Mouse (Mus musculus): ENCODE data around the gene Fbxw4.
A peak's percentile ranks its signal among the peaks of the same experiment; 100 is the strongest.

Gene Fbxw4

DNA sequence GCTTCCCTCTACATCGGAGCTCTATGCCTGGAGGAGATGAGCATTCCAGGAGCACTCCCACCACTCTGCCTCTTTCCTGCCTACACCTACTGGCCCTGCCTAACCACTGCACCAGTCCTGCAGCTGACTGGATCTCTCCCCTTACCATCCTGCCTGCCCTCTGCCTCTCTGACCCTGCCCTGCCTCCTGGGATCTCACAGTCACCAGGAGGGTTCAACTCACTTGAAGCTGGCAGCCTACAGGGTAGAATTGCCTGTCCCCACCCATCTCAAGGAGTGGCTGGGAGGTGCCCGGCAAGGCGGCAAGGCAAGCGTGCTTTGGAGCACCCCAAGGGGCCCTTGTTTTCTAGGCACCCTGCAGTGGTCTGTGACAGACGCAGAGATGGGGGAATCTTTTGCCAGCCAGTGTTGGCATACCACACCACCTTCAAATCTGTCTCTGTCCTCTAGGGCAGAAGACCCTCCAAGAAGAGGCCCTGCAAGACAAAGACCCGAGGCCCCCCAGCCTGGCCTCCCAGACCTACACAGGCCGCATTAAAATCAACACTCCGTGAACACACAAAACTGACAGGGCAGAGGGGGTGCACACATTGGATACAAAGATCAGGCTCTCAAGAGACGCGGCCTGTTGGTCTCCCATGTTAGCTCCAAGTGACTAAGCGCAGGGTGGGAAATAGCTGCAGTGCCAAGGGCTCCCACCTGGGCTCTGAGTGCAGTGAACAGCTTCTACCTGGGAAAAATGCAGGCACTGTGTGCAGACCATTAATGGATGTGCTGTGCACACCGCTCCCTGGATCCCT is 44.5 kb downstream of the Fbxw4 start:
- no peak for DNase-seq (ENCODE audit: low spot score in 2 of 2)

DNA sequence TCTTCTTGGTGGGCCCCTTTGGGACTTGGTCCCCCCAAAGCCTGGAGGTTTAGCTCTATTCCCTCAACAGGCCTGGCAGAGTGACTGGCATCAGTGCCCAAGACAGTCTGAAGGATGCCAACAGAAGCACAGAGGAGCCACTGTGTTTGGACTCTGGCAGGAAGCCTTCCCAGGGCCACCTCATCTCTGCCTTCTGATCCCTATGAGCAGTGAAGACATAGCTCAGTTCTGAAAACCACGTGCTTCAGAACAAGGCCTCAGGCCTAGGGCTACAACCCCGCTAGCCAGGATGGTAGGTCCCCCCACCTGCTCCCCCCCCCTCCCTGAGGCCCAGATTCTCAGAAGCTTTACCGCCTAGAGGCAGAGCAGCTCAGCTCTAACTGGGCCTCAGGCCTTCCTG is 45.2 kb downstream of the Fbxw4 start:
- no peak for DNase-seq (ENCODE audit: low spot score in 2 of 2)

DNA sequence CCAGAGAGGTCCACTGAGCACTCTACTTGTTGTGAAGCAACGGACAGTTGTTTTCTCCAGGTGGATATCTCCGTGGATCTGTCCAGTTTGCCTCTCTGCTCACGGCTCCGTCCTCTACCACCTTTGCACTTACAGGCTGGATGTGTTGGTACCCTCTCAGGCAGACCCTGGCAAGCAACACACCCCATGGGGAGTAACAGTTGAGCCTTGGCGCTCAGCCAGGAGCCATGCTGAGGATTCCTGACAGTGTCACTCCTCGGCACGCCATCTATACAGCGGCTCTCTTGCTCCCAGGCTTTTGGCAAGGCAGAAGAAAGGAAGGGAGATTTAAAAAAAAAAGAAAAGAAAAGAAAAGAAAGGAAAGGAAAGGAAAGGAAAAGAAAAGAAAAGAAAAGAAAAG is 45.7 kb downstream of the Fbxw4 start:
- no peak for DNase-seq (ENCODE audit: low spot score in 2 of 2)

DNA sequence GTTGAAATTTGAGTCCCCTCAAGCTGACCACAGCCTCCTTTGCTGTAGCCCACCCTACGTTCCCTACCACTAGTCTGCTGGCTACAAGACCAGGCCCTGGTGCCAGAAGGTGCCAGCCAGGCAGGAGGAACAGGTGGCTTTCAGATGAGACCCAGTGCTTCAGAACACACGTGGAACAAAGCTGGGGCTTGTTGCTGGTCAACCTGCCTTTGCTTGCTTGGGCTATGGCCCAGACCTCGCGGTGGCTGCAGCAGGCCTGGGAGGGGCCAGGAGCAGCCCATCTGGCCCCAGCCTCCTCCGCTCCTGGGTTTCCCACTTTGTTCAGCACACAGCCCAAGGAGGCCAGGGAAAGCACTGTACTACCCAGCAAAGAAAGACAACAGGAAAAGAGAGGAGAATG is 49.3 kb downstream of the Fbxw4 start:
- DNase-seq (ENCODE audit: low spot score in 2 of 2): no peak

DNA sequence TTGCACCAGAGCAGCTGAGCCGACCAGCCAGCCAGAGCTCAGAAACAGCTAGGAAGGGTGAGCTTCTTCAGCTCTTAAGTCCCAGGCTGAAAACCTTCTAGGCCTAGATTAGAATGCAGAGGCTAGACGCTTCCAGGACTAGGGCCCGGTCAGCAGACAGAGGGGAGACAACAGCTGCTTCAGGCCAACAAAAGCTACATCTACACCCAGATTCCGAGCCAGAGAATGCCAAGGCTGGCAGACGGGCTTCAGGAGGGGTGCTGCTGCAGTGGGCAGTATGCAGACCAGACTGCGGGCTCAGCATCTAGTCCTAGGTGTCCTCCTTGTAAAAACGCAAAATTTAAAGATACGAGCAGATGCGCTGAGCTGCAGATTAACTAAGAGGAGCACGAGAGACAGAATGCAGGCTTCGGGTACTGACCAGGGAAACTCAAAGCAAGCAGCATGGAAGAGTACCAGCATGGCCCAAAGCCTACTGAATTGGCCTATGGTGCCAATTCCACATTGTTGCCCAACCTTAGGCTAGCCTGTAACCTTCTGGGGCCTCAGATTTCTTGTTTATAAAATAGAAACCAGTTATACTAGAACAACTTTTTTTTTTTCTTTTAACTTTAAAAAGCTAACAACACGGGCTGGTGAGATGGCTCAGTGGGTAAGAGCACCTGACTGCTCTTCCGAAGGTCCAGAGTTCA is 51.3 kb downstream of the Fbxw4 start:
- no peak for DNase-seq (ENCODE audit: low spot score in 2 of 2)

DNA sequence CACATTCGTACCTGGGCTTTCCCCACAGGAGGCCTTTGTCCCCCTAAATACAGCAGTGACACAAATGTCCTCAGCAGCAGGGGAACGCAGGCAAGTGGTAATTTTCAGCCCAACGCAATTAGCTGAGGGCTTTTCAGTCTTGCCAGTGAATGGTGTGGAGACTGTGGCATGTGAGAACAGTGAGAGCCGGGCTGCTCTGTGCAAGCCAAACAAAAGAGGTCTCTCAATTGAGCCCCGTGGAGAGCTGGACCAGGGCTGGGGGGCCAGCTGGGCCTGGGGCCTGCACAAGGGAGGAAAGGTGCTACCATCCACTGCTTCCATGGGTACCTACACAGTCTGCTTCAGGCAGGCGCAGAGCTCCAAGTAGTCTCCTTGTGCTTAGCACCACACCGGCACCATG is 52.6 kb downstream of the Fbxw4 start:
- no peak for DNase-seq (ENCODE audit: low spot score in 2 of 2)

DNA sequence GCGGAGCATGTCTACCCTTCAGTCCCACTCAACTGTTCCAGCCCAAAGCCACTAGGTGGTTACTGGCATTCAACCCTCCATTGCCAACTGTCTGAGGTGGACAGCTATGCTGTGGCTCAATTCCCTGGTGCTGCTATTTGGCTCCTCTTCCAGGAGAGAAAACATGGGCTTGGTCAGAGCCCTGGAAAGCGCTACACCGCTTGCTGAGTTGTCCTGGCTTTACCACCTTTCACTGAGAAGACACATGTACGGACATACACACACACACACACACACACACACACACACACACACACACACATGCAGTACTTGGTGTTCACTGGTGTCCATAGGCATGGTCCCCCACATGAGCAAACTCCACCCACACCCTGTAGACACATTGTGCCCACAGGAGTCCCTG is 53.4 kb downstream of the Fbxw4 start:
- DNase-seq (ENCODE audit: low spot score in 2 of 2): no peak

DNA sequence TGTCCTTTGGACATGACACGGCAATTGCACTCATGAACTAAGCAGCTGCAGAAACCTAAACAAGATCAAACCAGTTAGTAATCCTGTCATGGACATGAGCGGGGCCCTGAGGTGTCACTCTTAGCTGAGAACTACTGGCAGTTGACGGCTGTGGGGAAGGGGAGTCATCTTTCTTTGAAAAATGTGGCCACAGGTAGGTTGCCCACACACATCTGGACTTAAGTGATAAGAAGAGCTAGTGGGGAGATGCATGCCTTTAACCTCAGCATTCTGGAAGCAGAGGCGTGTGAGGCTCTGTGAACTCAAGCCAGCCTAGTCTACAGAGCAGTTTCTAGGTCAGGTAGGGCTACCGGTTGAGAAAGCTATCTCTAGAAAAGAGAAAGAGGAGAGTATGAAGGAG is 57.5 kb downstream of the Fbxw4 start:
- DNase-seq (ENCODE audit: low spot score in 2 of 2): no peak

DNA sequence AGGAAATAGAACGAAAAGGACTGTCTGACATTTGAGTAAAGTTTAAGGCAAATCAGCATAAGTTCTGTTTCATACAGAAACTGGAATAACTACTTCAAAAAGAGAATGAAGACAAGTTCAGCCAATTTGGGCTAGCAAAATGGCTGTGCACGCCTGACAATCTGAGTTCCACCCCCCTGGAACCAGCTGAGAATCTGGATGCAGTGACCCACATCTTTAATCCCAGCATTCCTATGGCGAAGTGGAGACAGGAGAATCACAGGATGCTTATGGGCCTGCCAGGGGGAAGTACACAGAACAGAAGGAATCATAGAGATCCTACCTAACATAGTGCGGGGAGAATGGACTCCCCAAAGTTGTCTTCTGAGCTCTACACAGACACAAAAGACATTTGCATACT is 63.0 kb downstream of the Fbxw4 start:
- no peak for DNase-seq (ENCODE audit: low spot score in 2 of 2)

DNA sequence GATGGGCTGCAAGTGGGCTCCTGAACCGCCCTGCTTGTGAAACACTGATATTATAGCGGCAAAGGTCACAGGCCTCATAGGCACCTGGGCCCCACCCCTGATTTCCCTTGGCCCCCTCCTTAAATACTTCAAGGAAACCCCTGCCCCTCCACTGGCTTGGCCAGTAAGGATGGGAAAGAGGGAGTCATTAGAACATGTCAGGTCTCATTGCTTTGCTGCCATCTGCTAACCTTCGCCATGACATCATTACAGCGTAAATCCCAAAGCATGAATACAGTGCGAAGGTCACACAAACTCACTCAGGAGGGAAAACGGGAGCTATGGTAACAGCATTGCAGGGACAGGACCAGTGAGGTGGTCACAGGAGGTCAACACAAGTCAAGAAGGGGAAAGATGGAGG is 63.7 kb downstream of the Fbxw4 start:
- no peak for DNase-seq (ENCODE audit: low spot score in 2 of 2)

DNA sequence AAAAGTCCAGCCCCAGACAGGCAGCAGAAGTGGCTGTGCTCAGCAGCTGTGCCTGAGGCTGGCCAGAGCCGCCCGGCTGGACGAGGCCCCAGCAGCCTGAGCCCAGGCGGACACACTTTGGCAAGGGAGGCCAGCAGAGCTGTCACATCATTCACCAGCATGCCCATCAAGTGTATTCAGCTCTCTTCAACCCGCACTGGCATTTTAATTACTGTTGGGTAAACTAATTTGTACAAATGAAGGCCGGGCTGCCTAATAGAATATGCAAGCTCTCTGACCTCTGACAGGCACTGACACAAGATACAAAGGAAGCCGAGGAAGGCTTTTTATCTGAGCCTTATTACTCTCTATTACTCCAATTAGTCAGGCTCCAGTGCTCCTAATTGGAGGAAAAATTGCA is 64.1 kb downstream of the Fbxw4 start:
- DNase-seq (ENCODE audit: low spot score in 2 of 2): no peak

DNA sequence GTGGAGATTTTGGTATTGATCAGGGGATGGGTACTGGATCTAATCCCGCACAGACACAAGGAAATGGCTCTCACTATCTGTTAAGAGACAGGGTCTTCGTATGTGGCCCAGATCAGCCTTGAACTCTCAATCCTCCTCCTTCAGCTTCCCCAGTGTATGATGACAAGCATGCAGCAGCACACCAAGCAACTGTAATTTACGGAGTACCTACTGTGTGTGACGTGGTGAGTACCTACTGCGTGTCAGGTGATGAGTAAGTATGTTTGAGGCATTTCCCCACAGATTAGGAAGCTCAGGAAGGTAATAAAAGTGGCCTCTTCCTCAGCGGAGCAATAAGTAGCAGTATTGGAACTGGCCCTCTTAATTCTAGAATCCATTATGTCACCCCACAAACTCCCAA is 64.6 kb downstream of the Fbxw4 start:
- DNase-seq (ENCODE audit: low spot score in 2 of 2): no peak

DNA sequence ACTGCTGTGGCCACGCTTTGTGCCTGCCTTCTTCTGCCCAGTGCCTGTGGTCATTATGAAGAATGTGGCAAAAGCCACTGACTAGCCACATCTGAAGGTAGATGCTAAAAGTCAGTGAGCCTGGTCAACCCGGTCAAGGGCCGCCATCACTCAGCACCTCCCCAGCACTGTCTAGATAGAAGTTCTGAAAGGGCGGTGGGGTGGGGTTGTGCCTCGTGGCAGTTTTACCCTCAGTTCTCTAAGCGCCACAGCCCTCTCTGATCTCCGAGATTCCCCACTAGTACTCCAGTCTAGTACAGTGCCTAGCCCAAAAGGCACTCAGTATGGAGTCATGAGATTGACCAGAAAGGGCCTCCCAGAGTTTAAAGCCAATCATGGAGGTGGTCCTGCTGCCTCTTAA is 66.0 kb downstream of the Fbxw4 start:
- no peak for DNase-seq (ENCODE audit: low spot score in 2 of 2)

DNA sequence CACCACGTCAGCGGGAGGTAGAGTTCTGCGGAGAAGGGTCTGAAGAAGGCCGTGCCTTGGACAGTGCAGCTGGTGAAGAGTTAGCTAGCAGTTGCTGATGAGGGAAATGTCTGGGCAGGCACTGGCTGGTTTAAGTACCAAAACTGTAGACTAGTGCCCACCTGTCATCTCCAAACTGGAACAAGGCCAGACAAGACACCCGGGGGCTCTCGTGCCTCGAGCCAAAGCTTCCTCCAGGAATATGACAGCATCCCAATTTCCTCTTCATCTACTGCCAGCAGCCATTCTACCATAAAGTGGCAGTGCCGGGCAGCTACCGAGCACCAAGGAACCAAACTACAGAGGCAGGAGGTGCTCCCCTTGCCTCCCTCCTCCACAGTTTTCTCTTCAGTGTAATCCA is 67.2 kb downstream of the Fbxw4 start:
- no peak for DNase-seq (ENCODE audit: low spot score in 2 of 2)

DNA sequence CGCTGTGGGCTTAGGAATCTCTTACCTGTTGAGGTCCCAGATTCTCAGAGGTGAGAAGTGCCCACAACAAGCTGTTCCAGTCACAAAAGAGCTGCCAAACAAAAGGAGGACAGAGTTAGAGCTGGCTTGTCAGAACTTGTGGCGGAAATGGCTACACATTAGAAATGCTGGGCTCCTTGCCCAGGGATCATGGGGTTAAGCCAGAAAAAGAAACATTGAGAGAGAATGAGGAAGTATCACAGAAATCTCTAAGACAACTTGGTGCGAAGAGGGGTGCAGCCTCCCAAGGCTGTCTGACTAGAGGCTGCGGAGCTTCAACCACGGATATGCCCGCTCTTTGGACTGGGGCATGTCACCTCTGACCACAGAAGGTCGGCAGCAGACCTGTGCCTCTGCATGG is 68.4 kb downstream of the Fbxw4 start:
- DNase-seq (ENCODE audit: low spot score in 2 of 2): no peak

DNA sequence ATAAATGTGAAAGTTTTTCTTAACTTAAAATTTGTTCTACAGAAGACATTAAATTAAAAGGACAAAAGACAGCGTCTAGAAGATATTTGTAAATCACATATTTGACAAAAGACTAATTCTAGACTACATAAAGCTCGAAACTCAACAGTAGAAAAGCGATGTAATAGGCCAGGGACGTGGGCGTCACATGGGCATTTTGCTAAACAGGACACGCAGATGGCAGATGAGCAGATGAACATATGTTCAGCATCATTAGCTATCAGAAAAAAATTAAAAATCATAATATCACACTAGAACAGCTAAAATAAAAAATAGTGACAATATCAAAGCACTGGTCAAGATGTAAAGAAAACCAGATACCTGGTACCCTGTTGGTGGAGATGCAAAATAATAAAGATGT is 70.4 kb downstream of the Fbxw4 start:
- no peak for DNase-seq (ENCODE audit: low spot score in 2 of 2)

DNA sequence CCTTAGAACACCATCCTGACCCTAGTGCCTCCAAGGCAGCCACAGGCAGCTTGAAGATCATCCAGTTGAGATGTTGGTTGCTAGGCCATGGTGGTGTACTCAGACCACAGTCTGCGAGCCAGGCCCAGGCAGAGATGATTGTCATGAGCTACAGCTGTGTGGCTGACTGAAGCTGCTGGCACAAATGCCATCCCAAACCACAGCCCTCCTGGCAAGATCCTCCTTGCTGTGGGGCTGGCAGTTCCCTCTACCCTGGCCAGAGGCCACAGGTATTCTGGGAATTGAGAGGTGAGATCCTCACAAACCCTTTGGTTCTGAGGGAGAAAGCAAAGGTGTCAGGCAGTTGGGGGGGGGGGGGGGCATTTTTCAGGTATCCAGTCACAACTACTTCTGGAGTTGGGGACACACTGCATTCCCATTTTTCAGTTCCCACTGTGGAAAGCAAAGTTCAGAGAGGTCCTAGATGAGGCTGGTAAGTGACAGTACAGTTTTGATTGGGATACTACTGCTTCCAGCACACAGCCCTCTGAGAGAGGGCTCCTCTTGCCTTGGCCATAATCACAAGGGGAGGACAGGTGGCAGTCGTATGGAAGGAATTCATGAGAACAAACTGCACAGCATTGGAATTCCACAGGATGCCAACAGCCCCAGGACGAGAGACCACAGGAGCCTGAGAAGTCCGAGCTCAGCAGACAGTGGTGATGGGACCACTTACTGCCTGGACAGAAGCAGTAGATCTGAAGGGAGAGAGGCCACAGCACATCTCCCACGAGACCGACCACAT is 72.4 kb downstream of the Fbxw4 start:
- DNase-seq (ENCODE audit: low spot score in 2 of 2): no peak

DNA sequence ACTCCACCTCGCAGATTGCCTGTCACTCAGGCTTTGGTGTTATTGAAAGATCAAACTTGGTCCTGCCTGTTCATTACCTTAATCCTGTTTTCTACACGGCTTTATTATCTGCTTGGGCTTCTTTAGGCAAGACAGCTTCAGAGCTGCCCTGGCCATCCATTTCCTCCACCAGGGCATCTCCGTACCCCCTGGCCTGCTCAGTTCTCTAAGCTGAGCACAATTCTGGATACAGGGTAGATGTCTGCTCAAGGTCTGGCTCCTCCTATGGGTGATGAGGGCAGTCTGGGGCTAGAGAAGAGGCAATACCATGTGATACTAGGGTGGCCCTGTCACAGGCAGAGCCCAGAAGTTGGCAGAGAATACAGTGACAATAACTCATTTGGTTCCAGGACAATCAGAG is 73.3 kb downstream of the Fbxw4 start:
- no peak for DNase-seq (ENCODE audit: low spot score in 2 of 2)

DNA sequence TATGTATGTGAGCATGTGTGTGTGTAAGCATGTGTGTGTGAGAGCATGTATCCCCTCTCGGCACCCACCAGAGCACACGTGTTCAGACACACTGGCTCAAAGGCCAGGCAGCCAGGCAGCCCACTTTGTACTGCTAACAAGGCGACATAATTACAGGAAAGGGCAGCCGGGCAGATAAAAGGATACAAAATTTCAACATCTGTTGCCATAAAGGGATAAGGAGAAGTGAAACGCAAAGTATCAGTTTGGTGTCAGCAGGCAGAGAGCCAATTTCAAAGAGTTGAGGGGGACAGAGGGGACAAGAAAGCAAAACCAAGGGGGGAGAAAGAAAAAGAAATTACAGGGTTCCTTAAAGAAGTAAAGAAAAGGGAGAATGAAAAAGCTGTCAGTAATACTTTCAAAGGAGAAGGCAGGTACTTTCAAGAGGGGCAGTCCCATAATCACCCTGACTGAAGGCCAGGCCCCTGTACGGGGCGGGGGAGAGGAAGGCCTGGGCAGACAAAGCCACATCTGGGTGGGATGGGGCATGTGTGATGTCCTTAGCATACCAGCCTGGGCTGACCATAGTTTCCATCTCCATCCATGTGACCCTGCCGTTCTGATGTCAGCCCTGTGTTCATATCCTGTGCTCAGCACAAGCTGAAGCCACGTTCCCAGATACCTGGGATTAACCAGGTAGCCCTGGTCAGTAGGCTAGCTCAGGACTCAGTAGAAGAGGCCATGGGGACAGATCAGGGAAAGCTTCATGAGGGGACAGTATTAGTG is 75.1 kb downstream of the Fbxw4 start:
- no peak for DNase-seq (ENCODE audit: low spot score in 2 of 2)

DNA sequence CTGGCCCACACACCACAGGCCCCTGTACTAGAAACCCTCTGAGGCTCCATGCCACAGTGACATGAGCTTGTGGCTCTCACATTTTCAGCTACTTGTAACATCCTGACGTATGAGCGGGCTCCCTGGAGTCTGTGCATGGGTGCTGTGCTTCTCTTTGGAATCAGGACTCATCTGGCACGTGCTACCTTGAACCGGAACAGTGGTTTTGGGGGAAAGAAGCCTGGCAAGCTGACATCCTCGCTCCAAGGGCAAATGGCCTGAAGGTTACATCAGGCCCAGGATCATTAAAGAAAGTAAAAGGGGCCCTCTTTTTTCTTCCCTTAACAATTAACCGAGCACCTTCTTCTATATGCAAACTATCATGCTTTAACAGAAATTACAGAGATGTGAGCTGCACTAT is 77.0 kb downstream of the Fbxw4 start:
- DNase-seq (ENCODE audit: low spot score in 2 of 2): no peak

DNA sequence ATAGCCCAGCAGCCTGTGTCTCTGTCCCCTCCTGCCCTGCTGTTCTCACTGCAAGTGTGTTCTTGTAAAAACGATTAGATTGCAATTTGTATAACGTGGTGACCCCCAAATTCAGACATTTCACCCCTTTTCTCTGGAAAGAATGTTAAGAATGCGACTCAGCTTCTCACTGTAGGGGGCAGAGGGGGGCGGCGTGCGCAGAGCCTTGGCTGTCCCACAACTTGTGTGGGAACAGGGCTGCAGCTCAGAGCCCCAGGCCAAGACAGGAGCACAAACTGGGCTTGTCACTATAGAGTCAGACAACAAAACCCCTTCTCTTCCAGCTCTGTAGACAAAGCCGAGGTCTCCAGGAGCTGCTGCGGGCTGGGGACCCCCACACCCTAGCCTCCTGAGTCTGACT is 78.0 kb downstream of the Fbxw4 start:
- DNase-seq (ENCODE audit: low spot score in 2 of 2): no peak

DNA sequence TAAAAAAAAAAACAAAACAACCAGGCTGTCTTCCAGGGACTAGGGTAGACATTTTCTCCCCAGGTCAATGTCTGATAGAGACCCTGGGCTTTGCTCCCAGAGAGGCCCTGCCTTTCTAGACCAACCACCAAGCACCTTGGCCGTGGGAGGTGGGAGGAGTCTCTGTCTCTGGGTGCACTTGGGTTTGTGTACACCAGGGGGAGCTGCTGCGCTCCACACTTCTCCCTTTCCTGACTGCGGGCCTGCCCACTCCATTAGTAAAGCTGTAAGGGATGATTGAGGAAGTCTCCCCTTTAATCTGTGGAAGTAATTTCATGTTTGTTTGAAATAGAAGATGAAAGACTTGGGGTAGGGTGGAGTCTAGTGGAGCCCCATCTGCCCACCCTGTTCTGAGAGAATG is 78.9 kb downstream of the Fbxw4 start:
- peak; percentile 30 to 41 for DNase-seq (ENCODE audit: low spot score in 2 of 2)
